Mouse (Mus musculus) hematopoietic stem cell, adult 5-6 weeks (primary cell): ENCODE measurements around the gene Gsg1. TPM values are rescaled to one million over a fixed set of nuclear protein-coding genes. Genes with fewer than 3 reads are reported as not detected.

Experiments
- ATAC-seq, 2 experiments: fragments of 125-278 bp in 1 of 2; replicated peaks in 1 of 2; 2 replicates each; pipeline ENCODE4 v1.8.0; 2016 to 2017; ENCODE audit warnings: inconsistent platforms in 2 of 2, mild to moderate bottlenecking in 2 of 2, moderate number of reproducible peaks in 2 of 2, low read depth in 1 of 2, moderate TSS enrichment in 1 of 2; ENCODE audit not compliant: low FRiP score in 2 of 2, poor library complexity in 2 of 2, severe bottlenecking in 2 of 2, insufficient read depth in 1 of 2, low TSS enrichment in 1 of 2
- total RNA-seq: library from RNA; stranded (forward); fragments of 172-1452, 232-1000 nt; gene quantifications from 2 replicates; pipeline ENCODE4 v1.2.3, GENCODE M21; 2017

Gsg1 gene
- total RNA-seq, 1 experiment from 2014 or later: 1.6 TPM

- no peak for ATAC-seq
These were observed 57.4 kb downstream of the Gsg1 start for GRCm38 (mm10) chr6:135196707-135197106.

- ATAC-seq: no peak
These were observed 59.2 kb downstream of the Gsg1 start for GRCm38 (mm10) chr6:135194907-135195306.

- ATAC-seq: no peak
These were observed 60.4 kb downstream of the Gsg1 start for GRCm38 (mm10) chr6:135193733-135194132.

- ATAC-seq: no peak
These were observed 61.2 kb downstream of the Gsg1 start for GRCm38 (mm10) chr6:135192993-135193392.

- peak; percentile 25 to 29; a peak in 1 of 4 replicates for ATAC-seq
These were observed 62.2 kb downstream of the Gsg1 start for GRCm38 (mm10) chr6:135191906-135192305.

- no peak for ATAC-seq
These were observed 64.0 kb downstream of the Gsg1 start for GRCm38 (mm10) chr6:135190122-135190521.

- ATAC-seq: peak; percentile 54 to 68
These were observed 65.5 kb downstream of the Gsg1 start for GRCm38 (mm10) chr6:135188629-135189028.

Other genes starting within 250 kb of the Gsg1 start
- 127 and 132 TPM in 2 replicates for gene Ddx47, start 242.7 kb downstream of the Gsg1 start, total RNA-seq
- 0.84 TPM in 1 of 2 replicates, not detected in the other for gene Gprc5a, start 188.7 kb downstream of the Gsg1 start, total RNA-seq
- gene Gprc5d, start 136.1 kb downstream of the Gsg1 start, total RNA-seq: not detected in 2 replicates
- gene Fam234b, start 56.4 kb downstream of the Gsg1 start, total RNA-seq: 14.1 and 15.5 TPM in 2 replicates
- gene Hebp1, start 56.3 kb downstream of the Gsg1 start, total RNA-seq: 19.4 and 54.6 TPM in 2 replicates
- not detected in 2 replicates for gene Pbp2, start 56.1 kb upstream of the Gsg1 start, total RNA-seq
- gene Emp1, start 108.2 kb upstream of the Gsg1 start, total RNA-seq: 31.7 and 32.0 TPM in 2 replicates